Mouse (Mus musculus): ENCODE results near the gene Tiam1.

Gene Tiam1

GRCm38 (mm10) chr16:89799772-89800171, 343.8 kb downstream of the Tiam1 start:
- no peak for DNase-seq (ENCODE audit: low read depth, low spot score)

- peak; percentile 69 for DNase-seq (ENCODE audit: low read depth, low spot score)
Measured at GRCm38 (mm10) chr16:89796566-89796965, 347.0 kb downstream of the Tiam1 start.

DNA sequence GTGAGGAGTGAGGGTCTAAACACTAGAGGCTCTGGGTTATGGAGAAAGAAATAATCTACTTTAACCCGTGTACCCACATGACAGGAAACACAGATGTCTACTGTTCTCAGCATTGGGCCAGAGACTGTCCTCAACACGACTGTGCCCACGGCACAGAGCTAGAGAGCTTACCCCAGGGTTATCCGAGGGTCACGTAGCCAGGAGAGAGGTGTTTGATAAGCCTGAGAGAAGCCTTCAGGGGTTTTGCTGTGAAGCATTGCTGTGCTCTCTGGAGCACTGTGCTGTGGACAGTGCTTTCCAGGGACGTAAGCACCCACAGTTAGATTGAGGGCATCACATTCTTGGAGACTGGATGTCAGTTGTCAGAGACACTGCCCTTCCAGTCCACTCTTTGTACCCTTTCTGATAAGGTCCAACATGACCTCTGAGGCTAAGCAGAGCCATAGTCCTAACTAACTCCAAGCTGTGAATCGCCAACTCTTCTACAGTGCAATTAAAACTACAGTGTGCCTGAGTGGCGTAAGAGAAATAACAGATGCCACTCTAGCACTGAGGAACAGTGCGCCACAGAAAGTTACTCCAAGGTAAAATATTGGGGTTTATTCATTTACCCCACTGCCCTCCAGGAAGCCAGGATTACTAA, 353.7 kb downstream of the Tiam1 start:
- no peak for DNase-seq (ENCODE audit: low read depth, low spot score)

GRCm38 (mm10) chr16:89785795-89786194, 357.8 kb downstream of the Tiam1 start:
- DNase-seq (ENCODE audit: low read depth, low spot score), result no peak

DNA sequence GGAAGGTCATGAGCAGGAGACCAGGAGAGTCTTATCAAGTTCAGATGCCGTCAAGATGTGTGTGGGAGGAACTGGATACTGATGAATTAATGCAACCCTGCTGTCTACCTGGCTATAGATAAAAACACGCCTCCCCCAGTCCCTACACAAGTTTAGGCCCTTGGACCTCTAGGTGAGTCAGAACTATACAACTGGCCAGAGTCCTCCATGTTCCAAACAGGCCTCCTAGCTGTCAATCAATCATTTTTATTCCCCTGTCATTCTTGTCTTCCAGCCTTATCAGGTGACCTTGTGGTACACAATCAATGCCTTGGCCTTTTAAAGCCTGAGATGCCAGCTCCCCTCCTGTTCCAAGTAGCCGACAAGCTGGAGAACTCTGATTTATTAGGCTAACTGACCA, 363.9 kb downstream of the Tiam1 start:
- DNase-seq (ENCODE audit: low read depth, low spot score), result no peak

GRCm38 (mm10) chr16:89777450-89777849, 366.1 kb downstream of the Tiam1 start:
- no peak for DNase-seq (ENCODE audit: low read depth, low spot score)

GRCm38 (mm10) chr16:89774553-89774913, 369.0 kb downstream of the Tiam1 start:
- no peak for DNase-seq (ENCODE audit: low read depth, low spot score)

- DNase-seq (ENCODE audit: low read depth, low spot score), result peak; percentile 92
Measured at GRCm38 (mm10) chr16:89773657-89774552, 369.7 kb downstream of the Tiam1 start.

GRCm38 (mm10) chr16:89765919-89766318, 377.6 kb downstream of the Tiam1 start:
- no peak for DNase-seq (ENCODE audit: low read depth, low spot score)

GRCm38 (mm10) chr16:89765470-89765869, 378.1 kb downstream of the Tiam1 start:
- peak; percentile 44 for DNase-seq (ENCODE audit: low read depth, low spot score)

GRCm38 (mm10) chr16:89763812-89764211, 379.8 kb downstream of the Tiam1 start:
- no peak for DNase-seq (ENCODE audit: low read depth, low spot score)

DNA sequence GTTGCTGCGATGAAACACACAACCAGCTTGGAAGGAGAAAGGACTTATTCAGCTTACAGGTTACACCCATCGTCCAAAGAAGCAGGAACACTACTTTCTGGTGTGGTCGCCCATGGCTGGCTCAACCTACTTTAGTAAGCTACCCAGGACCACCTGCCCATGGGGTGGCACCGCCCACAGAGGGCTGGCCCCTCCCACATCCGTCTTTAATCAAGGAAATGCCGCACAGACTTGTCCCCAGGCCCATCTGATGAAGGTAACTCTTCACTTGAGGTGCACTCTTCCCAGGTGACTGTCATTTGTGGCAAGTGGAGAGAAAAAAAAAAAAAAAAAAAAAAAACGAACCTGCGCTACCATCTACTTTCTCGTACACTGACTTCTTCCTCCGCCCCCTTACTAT, 381.0 kb downstream of the Tiam1 start:
- DNase-seq (ENCODE audit: low read depth, low spot score), result no peak

GRCm38 (mm10) chr16:89762096-89762495, 381.5 kb downstream of the Tiam1 start:
- no peak for DNase-seq (ENCODE audit: low read depth, low spot score)

GRCm38 (mm10) chr16:89757384-89757783, 386.2 kb downstream of the Tiam1 start:
- DNase-seq (ENCODE audit: low read depth, low spot score), result no peak

- DNase-seq (ENCODE audit: low read depth, low spot score), result no peak
Measured at GRCm38 (mm10) chr16:89754709-89755108, 388.9 kb downstream of the Tiam1 start.

GRCm38 (mm10) chr16:89747864-89748263, 395.7 kb downstream of the Tiam1 start:
- peak; percentile 37 for DNase-seq (ENCODE audit: low read depth, low spot score)

DNA sequence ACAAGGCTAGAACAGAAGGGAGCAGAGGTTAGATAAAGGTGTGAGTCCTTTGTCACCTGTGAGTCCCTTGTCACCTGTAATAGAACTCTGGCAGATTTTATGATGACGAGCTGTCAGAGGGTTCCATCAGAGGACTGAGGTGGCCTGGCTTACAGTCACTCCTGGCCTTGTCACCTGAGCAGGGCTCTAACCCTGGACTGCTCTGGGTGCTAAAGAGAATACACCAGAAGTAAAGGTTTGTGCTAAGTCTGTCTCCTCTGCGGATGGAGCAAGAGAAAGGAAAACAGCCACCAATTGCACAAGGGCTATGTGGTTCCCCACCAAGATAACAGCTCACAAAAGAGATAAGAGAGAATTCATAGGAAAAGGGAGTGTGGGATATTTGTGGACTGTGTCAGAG, 404.0 kb downstream of the Tiam1 start:
- DNase-seq (ENCODE audit: low read depth, low spot score), result no peak

DNA sequence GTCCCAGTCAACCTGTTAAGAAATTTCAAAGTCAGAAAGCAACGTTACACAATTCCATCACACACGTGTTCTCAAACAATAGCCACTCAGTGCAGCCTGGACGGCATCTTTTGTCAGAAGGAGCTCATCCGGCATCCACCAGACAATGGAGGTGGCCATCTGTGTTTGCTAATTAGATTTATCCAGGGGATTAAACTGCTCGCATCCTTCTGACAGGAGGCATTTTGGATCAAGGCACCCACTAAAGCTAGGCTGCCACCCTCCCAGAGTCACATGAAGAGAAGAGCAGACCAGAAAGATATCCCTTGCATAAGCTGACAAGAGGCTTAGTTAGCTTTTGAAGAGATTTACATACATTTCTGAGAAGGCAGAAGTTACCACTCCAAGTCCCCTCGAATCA, 404.6 kb downstream of the Tiam1 start:
- DNase-seq (ENCODE audit: low read depth, low spot score), result peak; percentile 28
